Mouse (Mus musculus) kidney, postnatal 25 days (tissue): ENCODE measurements at regions not wholly inside any gene's neighbourhood (a gene's known extent, or its start where the extent isn't known, plus 50 kb on each side); places are given as distances from the start of the nearest gene placed in this dataset.
A peak's percentile ranks its signal among the peaks of the same experiment; 100 is the strongest.

Source experiments
- DNase-seq, 2 experiments: peaks; one replicate each; pipeline ENCODE4 v3.0.0; 2021; ENCODE audit warnings: mixed read lengths in 2 of 2

- DNase-seq = peak; percentile 66 to 82
Observed at GRCm38 (mm10) chr1:90268131-90268691, 64.4 kb downstream of the Ackr3 start.

- DNase-seq = no peak
Observed at GRCm38 (mm10) chr1:90268951-90269350, 65.2 kb downstream of the Ackr3 start.

GRCm38 (mm10) chr1:90269836-90270235 lies 66.1 kb downstream of the Ackr3 start:
- no peak for DNase-seq

GRCm38 (mm10) chr1:90271326-90271725 lies 67.5 kb downstream of the Ackr3 start:
- no peak for DNase-seq

- DNase-seq = no peak
Observed at GRCm38 (mm10) chr1:90272411-90272810, 68.6 kb downstream of the Ackr3 start.

GRCm38 (mm10) chr1:90272830-90273628 lies 69.2 kb downstream of the Ackr3 start:
- no peak for DNase-seq

- DNase-seq = no peak
Observed at GRCm38 (mm10) chr1:90273629-90273928, 69.8 kb downstream of the Ackr3 start.

- DNase-seq = no peak
Observed at GRCm38 (mm10) chr1:90274968-90275651, 71.3 kb downstream of the Ackr3 start.

- DNase-seq = no peak
Observed at GRCm38 (mm10) chr1:90275786-90276520, 72.2 kb downstream of the Ackr3 start.

- DNase-seq = no peak
Observed at GRCm38 (mm10) chr1:90277486-90278255, 73.9 kb downstream of the Ackr3 start.

GRCm38 (mm10) chr1:90279066-90279839 lies 75.5 kb downstream of the Ackr3 start:
- DNase-seq = no peak

- no peak for DNase-seq
Observed at GRCm38 (mm10) chr1:90280227-90280626, 76.4 kb downstream of the Ackr3 start.

- DNase-seq = no peak
Observed at GRCm38 (mm10) chr1:90281255-90281654, 77.5 kb downstream of the Ackr3 start.

- no peak for DNase-seq
Observed at GRCm38 (mm10) chr1:90281956-90282355, 78.2 kb downstream of the Ackr3 start.

- no peak for DNase-seq
Observed at GRCm38 (mm10) chr1:90282367-90282766, 78.6 kb downstream of the Ackr3 start.

- no peak for DNase-seq
Observed at GRCm38 (mm10) chr1:90283176-90283775, 79.5 kb downstream of the Ackr3 start.

- DNase-seq = no peak
Observed at GRCm38 (mm10) chr1:90283912-90284636, 80.3 kb downstream of the Ackr3 start.

- no peak for DNase-seq
Observed at GRCm38 (mm10) chr1:90285318-90285717, 81.5 kb downstream of the Ackr3 start.

GRCm38 (mm10) chr1:90287251-90287650 lies 83.5 kb downstream of the Ackr3 start:
- no peak for DNase-seq

GRCm38 (mm10) chr1:90288892-90289731 lies 85.3 kb downstream of the Ackr3 start:
- no peak for DNase-seq
